Mouse (Mus musculus) CH12.LX (cell line): ENCODE measurements around the gene Wwp2.

Experiments used
- CTCF ChIP-seq, 2 experiments: IDR thresholded peaks in 1 of 2; conservative IDR thresholded peaks in 1 of 2; 2 replicates each; pipeline ENCODE4 v1.5.1; 2011 to 2012; ENCODE audit warnings: low read depth in 2 of 2, low read length in 2 of 2, improper control_type of control experiment in 1 of 2, inconsistent platforms in 1 of 2, mild to moderate bottlenecking in 1 of 2, moderate library complexity in 1 of 2
- EP300 ChIP-seq: IDR thresholded peaks from 2 replicates; pipeline ENCODE4 v1.6.1; 2011; ENCODE audit warnings: low read length, improper control_type of control experiment
- MYC ChIP-seq: IDR thresholded peaks from 2 replicates; pipeline ENCODE4 v1.6.1; 2011; ENCODE audit warnings: low read depth, mild to moderate bottlenecking, improper control_type of control experiment, low read length
- POLR2A ChIP-seq: IDR thresholded peaks from 2 replicates; pipeline ENCODE4 v1.6.1; 2011; ENCODE audit warnings: low read depth, mild to moderate bottlenecking, improper control_type of control experiment, low read length
- ZC3H11A ChIP-seq: IDR thresholded peaks from 2 replicates; pipeline ENCODE4 v1.6.1; 2012; ENCODE audit warnings: low read depth, mild to moderate bottlenecking, inconsistent platforms, low read length, improper control_type of control experiment

DNA sequence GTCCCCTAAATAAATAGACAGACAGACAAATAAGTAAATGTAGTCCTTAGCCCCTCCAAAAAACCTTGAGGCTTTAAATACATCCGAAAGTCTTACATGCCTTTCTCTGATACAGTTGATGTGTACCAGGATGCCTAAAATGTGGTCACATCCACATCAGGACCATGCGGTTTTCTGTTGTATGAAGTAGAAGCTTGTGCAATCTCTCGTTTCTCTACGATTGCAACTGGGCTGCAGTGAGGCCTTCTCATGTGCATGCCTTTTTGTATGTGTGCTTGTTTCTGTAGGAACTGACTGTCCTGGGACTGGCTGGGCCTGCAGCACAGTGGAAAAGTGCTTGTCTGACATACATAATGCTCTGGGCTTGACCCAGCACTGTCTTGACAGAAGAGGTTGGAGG lies 88.4 kb downstream of the Wwp2 start:
- TF ChIP-seq ZC3H11A (no peak), CTCF (conservative IDR thresholded peaks at IDR 0.05 in 1 of 2, IDR thresholded peaks at IDR 0.05 in 1 of 2; ENCODE audit: low read depth in 2 of 2, low read length in 2 of 2) (no peak), MYC (no peak), EP300 (no peak), POLR2A (no peak)
